Mouse (Mus musculus) kidney, adult 2 months (tissue): Measurements from ENCODE around the gene Zswim5.

Source experiments
- CTCF ChIP-seq: fragments of 200-500 bp; conservative IDR thresholded peaks from 2 replicates; pipeline ENCODE4 v1.5.1; 2011; ENCODE audit warnings: low read depth, mild to moderate bottlenecking, control low read depth, low read length, moderate library complexity, mixed read lengths; ENCODE audit not compliant: insufficient read depth, insufficient read length
- POLR2A ChIP-seq: fragments of 200-500 bp; IDR thresholded peaks from one replicate; pipeline ENCODE4 v1.6.1; 2011; ENCODE audit warnings: low read depth, low read length, control low read depth

DNA sequence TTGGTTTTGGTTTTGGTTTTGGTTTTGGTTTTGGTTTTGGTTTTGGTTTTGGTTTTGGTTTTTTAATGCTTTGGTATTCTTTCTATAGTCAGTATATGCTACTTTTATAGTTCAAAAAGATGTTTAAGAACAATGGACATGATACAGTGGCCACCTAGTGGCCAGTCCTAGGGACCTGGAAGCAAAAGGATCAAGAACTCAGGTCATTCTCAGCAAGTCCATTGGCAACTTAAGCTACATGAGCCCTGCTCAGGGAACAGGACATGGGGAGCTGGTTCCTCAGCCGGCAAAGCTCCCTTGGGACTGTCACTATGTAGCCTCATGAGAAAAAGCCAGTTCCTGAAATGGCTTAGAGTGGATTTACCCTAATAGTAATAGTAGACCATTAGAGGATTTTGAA is 74.5 kb downstream of the Zswim5 start:
- TF ChIP-seq POLR2A (no peak), CTCF (peak; percentile 39; the same call in 1 of the 2 replicates)
